Mouse (Mus musculus) liver, embryonic 13.5 days (tissue): ENCODE results near the gene Cnga2. TPM values are rescaled to one million over a fixed set of nuclear protein-coding genes. Genes with fewer than 3 reads are reported as not detected.

Source experiments
- ATAC-seq: fragments of 200-750 bp; cut with Nextera tagmentation; 2 replicates; pipeline ENCODE4 v1.8.0; 2017; ENCODE audit warnings: low read depth, mild to moderate bottlenecking, moderate number of reproducible peaks, moderate library complexity
- DNase-seq: peaks from one replicate; pipeline ENCODE4 v3.0.0; 2022
- H3K27ac ChIP-seq: fragments of 300-500 bp; sonication (generic); 2 replicates; pipeline ENCODE4 v1.5.1; 2015; ENCODE audit warnings: moderate library complexity, mild to moderate bottlenecking, inconsistent platforms
- H3K27me3 ChIP-seq: fragments of 300-500 bp; sonication (generic); 2 replicates; pipeline ENCODE4 v1.6.1; 2015; ENCODE audit warnings: mild to moderate bottlenecking, inconsistent platforms
- H3K36me3 ChIP-seq: fragments of 300-500 bp; sonication (generic); 2 replicates; pipeline ENCODE4 v1.6.1; 2015; ENCODE audit warnings: mild to moderate bottlenecking, inconsistent platforms
- H3K4me1 ChIP-seq: fragments of 300-500 bp; sonication (generic); replicated peaks from 2 replicates; pipeline ENCODE4 v1.6.1; 2015; ENCODE audit warnings: inconsistent platforms
- H3K4me2 ChIP-seq: fragments of 300-500 bp; sonication (generic); 2 replicates; pipeline ENCODE4 v1.6.1; 2015; ENCODE audit warnings: inconsistent platforms, mild to moderate bottlenecking, moderate library complexity
- H3K4me3 ChIP-seq: fragments of 300-500 bp; sonication (generic); replicated peaks from 2 replicates; pipeline ENCODE4 v1.5.1; 2015; ENCODE audit warnings: mild to moderate bottlenecking, inconsistent platforms
- H3K9ac ChIP-seq: fragments of 300-500 bp; sonication (generic); 2 replicates; pipeline ENCODE4 v1.6.1; 2015; ENCODE audit warnings: mild to moderate bottlenecking, inconsistent platforms
- H3K9me3 ChIP-seq: fragments of 300-500 bp; sonication (generic); replicated peaks from 2 replicates; pipeline ENCODE4 v1.6.1; 2016; ENCODE audit warnings: inconsistent platforms
- WGBS: fragments of 180-500 bp; shearing (Covaris S2); methylation state at CpG from one replicate; pipeline ENCODE4 v1.1.7; 2015; ENCODE audit not compliant: insufficient replicate concordance; 5-methylcytosine and 5-hydroxymethylcytosine counted together
- polyA plus RNA-seq: library from polyadenylated mRNA; unstranded; fragments of >200 nt; fragmentation: Nextera tagmentation; extraction: Ambion mirVana; gene quantifications from 2 replicates; pipeline ENCODE4 v1.2.1, GENCODE M21; 2015

Cnga2 gene
- polyA plus RNA-seq, 1 experiment from 2014 or later, result 0.03 TPM

DNA sequence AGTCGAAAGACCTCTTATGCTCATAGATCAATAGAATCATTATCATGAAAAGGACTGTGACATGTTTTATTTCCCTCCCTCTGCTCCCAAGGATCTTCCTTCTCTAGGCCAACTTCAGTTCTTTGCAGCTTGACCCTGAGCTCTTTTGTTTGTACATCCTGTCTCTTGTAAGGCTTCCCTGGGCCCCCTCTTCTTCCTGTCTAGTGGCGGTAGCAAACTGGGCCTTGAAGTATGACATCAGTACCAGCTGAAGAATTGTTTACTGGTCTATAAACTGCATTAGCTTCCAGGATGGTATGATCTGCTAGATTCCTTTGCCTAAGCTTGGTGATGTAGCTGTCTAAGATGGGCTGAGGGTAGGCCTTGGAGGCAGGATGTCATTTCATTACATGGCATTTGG is 10.3 kb upstream of the Cnga2 start:
- no peak overlapping the region for H3K4me3 ChIP-seq
- no peaks in the 10 kb centered on the region for H3K27me3 ChIP-seq
- no peak overlapping the region for H3K4me2 ChIP-seq
- H3K9ac ChIP-seq, result no peak overlapping the region
- H3K36me3 ChIP-seq, result no peaks in the 10 kb centered on the region
- DNase-seq (no peak), ATAC-seq (no peak)
- 63% methylated on average over 2 of the region's 2 CpGs for WGBS
- no peak overlapping the region for H3K27ac ChIP-seq
- H3K4me1 ChIP-seq, result no peaks in the 10 kb centered on the region
- H3K9me3 ChIP-seq, result no peaks in the 10 kb centered on the region

DNA sequence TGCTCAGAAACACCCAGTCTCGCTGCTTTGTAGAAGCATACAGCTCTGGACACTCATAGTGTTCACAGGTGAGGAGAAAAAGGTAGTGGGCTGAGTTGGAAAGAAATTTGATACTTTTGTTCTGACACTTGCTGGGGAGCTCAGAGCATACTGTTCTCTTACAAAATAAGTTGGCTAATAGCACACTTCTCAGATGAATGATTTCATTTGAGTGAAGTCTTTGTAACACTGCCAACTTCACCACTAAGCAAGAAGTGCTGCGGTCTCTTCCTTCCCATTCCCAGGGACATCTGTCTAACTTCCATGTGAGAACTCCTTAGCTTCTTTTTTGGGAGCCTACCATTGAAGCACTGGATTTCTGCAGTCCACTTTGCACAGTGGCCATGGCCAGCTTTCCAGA is 8.4 kb upstream of the Cnga2 start:
- Histone ChIP-seq H3K27me3 (no peaks in the 10 kb centered on the region), H3K4me1 (no peaks in the 10 kb centered on the region), H3K4me2 (no peak overlapping the region), H3K9me3 (no peaks in the 10 kb centered on the region), H3K27ac (no peak overlapping the region), H3K9ac (no peak overlapping the region), H3K4me3 (no peak overlapping the region), H3K36me3 (no peaks in the 10 kb centered on the region)
- 47% methylated on average over 2 of the region's 2 CpGs for WGBS
- no peak for ATAC-seq
- DNase-seq, result no peak

DNA sequence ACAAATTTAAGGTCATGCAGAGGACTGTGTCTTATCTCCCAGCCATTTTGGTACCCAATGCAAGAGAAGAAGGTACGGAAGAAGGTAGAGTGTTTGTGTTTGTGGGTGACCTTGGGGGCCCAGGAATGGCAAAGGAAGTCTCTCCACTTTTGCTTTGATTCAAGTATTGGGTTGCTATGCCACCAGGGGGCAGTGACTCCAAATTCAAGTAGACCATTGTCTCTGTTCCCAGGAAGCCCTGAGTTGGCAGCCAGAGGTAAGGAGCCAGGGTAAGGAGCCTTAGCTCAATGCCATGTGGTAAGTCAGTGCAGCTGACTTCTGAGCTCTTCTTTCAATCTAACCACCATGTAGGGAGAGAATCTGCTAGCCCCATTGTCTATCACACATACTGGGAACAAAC is 7.9 kb upstream of the Cnga2 start:
- DNase-seq (no peak), ATAC-seq (no peak)
- 54% methylated on average over 1 of the region's 1 CpGs for WGBS
- no peaks in the 10 kb centered on the region for H3K4me1 ChIP-seq
- no peaks in the 10 kb centered on the region for H3K36me3 ChIP-seq
- no peaks in the 10 kb centered on the region for H3K27me3 ChIP-seq
- H3K9me3 ChIP-seq, result no peaks in the 10 kb centered on the region
- H3K4me3 ChIP-seq, result no peak overlapping the region
- H3K27ac ChIP-seq, result no peak overlapping the region
- H3K9ac ChIP-seq, result no peak overlapping the region
- no peak overlapping the region for H3K4me2 ChIP-seq

DNA sequence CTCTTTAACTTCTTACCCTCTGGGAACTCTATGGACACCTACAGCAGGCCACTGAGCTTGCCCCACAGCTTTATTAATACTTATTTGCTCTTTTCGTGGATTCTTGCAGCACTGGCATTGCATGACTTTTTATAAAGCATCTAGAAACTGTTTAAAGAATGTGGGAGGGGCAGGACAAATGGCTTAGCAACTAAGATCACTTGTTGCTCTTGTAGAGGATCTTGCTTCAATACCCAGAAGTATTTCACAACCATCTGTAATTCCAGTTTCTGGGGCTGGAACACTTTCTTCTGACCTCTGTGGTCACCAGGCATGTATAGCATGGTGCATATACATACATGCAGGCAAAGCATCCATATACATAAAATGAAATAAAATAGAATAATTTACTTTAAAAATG is 4.3 kb downstream of the Cnga2 start:
- Histone ChIP-seq H3K9me3 (no peaks in the 10 kb centered on the region), H3K4me1 (no peaks in the 10 kb centered on the region), H3K4me3 (no peak overlapping the region), H3K27ac (no peak overlapping the region), H3K9ac (no peak overlapping the region), H3K36me3 (no peaks in the 10 kb centered on the region), H3K4me2 (no peak overlapping the region), H3K27me3 (no peaks in the 10 kb centered on the region)
- no peak for ATAC-seq
- WGBS, result 21% methylated on average over 1 of the region's 1 CpGs
- no peak for DNase-seq

GRCm38 (mm10) chrX:72009930-72010329 is 18.3 kb downstream of the Cnga2 start:
- Histone ChIP-seq H3K4me1 (no peaks in the 10 kb centered on the region), H3K4me3 (no peak overlapping the region), H3K4me2 (no peak overlapping the region), H3K9me3 (no peaks in the 10 kb centered on the region), H3K27me3 (no peaks in the 10 kb centered on the region), H3K27ac (no peak overlapping the region), H3K9ac (no peak overlapping the region), H3K36me3 (no peaks in the 10 kb centered on the region)
- DNase-seq, result no peak
- ATAC-seq, result no peak

- Histone ChIP-seq H3K27me3 (no peaks in the 10 kb centered on the region), H3K9ac (no peak overlapping the region), H3K36me3 (no peaks in the 10 kb centered on the region), H3K4me3 (no peak overlapping the region), H3K27ac (no peak overlapping the region), H3K9me3 (no peaks in the 10 kb centered on the region), H3K4me1 (no peaks in the 10 kb centered on the region), H3K4me2 (no peak overlapping the region)
- DNase-seq (no peak), ATAC-seq (no peak)
- 53% methylated on average over 9 of the region's 9 CpGs for WGBS
These were observed 20.6 kb downstream of the Cnga2 start for GRCm38 (mm10) chrX:72012236-72012635.

GRCm38 (mm10) chrX:72012804-72013203 is 21.2 kb downstream of the Cnga2 start:
- Histone ChIP-seq H3K9me3 (no peaks in the 10 kb centered on the region), H3K27ac (no peak overlapping the region), H3K4me1 (no peaks in the 10 kb centered on the region), H3K27me3 (no peaks in the 10 kb centered on the region), H3K36me3 (no peaks in the 10 kb centered on the region), H3K4me3 (no peak overlapping the region), H3K9ac (no peak overlapping the region), H3K4me2 (no peak overlapping the region)
- 24% methylated on average over 3 of the region's 3 CpGs for WGBS
- ATAC-seq, result no peak
- DNase-seq, result no peak

- DNase-seq (no peak), ATAC-seq (no peak)
- WGBS, result 69% methylated on average over 1 of the region's 1 CpGs
- no peaks in the 10 kb centered on the region for H3K4me1 ChIP-seq
- H3K27me3 ChIP-seq, result no peaks in the 10 kb centered on the region
- H3K4me3 ChIP-seq, result no peak overlapping the region
- no peaks in the 10 kb centered on the region for H3K36me3 ChIP-seq
- no peak overlapping the region for H3K27ac ChIP-seq
- no peak overlapping the region for H3K9ac ChIP-seq
- H3K4me2 ChIP-seq, result no peak overlapping the region
- H3K9me3 ChIP-seq, result no peaks in the 10 kb centered on the region
These were observed 30.6 kb downstream of the Cnga2 start for GRCm38 (mm10) chrX:72022241-72022640.

DNA sequence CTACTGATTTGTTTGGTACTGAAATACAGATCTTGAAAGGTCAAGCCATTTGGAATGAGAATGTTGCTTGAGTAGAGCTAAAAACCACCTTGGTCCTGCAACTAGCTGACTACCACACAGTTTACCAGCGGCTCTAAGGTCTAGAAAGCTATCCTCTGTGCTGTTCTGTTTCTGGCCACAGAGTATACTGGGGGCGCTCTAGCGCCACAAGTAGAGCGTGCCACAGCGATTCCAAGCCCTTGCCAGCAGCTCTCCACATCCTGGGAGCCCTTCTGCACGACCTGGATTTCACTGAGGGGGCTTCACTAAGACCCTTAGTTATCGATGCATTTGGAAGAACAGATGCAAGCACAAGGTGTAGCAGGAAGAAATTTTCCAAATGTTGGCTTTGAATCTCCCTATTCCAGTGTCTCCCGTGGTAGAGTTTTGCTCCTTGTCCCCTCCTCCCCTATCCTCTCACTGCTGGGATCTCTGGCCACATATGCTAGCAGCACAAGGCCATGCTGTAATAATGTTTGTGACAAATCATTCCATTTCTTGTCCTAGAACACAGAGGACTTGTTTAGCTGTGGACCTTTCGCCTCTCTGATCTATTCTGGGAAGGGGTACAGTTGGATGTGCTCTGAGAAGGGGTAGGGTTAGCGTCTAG is 31.2 kb downstream of the Cnga2 start:
- no peak overlapping the region for H3K4me2 ChIP-seq
- H3K27ac ChIP-seq, result no peak overlapping the region
- ATAC-seq (no peak), DNase-seq (no peak)
- H3K27me3 ChIP-seq, result no peaks in the 10 kb centered on the region
- H3K9me3 ChIP-seq, result no peaks in the 10 kb centered on the region
- no peaks in the 10 kb centered on the region for H3K36me3 ChIP-seq
- H3K9ac ChIP-seq, result no peak overlapping the region
- H3K4me3 ChIP-seq, result no peak overlapping the region
- no peaks in the 10 kb centered on the region for H3K4me1 ChIP-seq
- 26% methylated on average over 10 of the region's 10 CpGs for WGBS

DNA sequence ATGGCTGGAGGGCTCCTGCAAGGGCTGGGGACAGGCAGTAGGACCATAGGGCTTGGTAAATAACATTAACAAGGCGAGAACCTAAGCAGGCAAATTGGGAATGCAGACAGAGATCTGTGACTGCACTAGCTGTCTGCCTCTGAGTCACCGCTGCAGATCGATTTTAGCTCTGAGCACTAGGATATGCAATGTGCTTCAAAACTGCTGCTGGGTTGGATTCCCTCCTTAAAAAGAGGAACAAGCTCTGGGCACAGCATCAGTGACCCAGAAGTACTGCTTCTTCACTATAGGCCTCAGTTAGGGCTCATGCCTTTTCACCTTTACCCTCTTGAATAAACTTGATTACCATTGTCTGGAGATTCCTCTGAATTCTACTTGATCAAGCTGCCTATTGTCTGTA is 31.9 kb downstream of the Cnga2 start:
- H3K4me1 ChIP-seq, result no peaks in the 10 kb centered on the region
- H3K9me3 ChIP-seq, result no peaks in the 10 kb centered on the region
- no peak overlapping the region for H3K27ac ChIP-seq
- H3K27me3 ChIP-seq, result no peaks in the 10 kb centered on the region
- no peak overlapping the region for H3K4me3 ChIP-seq
- no peak overlapping the region for H3K4me2 ChIP-seq
- WGBS, result 41% methylated on average over 3 of the region's 3 CpGs
- no peak for DNase-seq
- ATAC-seq, result no peak
- no peak overlapping the region for H3K9ac ChIP-seq
- no peaks in the 10 kb centered on the region for H3K36me3 ChIP-seq

- H3K4me2 ChIP-seq, result no peak overlapping the region
- DNase-seq (no peak), ATAC-seq (no peak)
- H3K27ac ChIP-seq, result no peak overlapping the region
- H3K27me3 ChIP-seq, result no peaks in the 10 kb centered on the region
- H3K4me3 ChIP-seq, result no peak overlapping the region
- H3K9me3 ChIP-seq, result no peaks in the 10 kb centered on the region
- H3K9ac ChIP-seq, result no peak overlapping the region
- H3K4me1 ChIP-seq, result no peaks in the 10 kb centered on the region
- no peaks in the 10 kb centered on the region for H3K36me3 ChIP-seq
- WGBS, result 41% methylated on average over 3 of the region's 3 CpGs
These were observed 52.4 kb downstream of the Cnga2 start for GRCm38 (mm10) chrX:72044056-72044455.

- no peak overlapping the region for H3K9ac ChIP-seq
- H3K9me3 ChIP-seq, result no peaks in the 10 kb centered on the region
- no peak overlapping the region for H3K4me2 ChIP-seq
- no peaks in the 10 kb centered on the region for H3K27me3 ChIP-seq
- no peaks in the 10 kb centered on the region for H3K36me3 ChIP-seq
- DNase-seq (no peak), ATAC-seq (no peak)
- no peak overlapping the region for H3K4me3 ChIP-seq
- no peaks in the 10 kb centered on the region for H3K4me1 ChIP-seq
- H3K27ac ChIP-seq, result no peak overlapping the region
- WGBS, result 62% methylated on average over 2 of the region's 2 CpGs
These were observed 56.3 kb downstream of the Cnga2 start for GRCm38 (mm10) chrX:72047918-72048317.
